Mouse (Mus musculus) forebrain, embryonic 16.5 days (tissue): ENCODE measurements at regions not wholly inside any gene's neighbourhood (a gene's known extent, or its start where the extent isn't known, plus 50 kb on each side); places are given as distances from the start of the nearest gene placed in this dataset.

Experiments used
- ATAC-seq: fragments of 200-750 bp; cut with Nextera tagmentation; 2 replicates; pipeline ENCODE4 v1.8.0; 2017; ENCODE audit warnings: mild to moderate bottlenecking, moderate library complexity
- H3K27ac ChIP-seq: fragments of 300-500 bp; sonication (generic); 2 replicates; pipeline ENCODE4 v1.5.1; 2014; ENCODE audit warnings: low read length, control low read depth
- H3K27me3 ChIP-seq: fragments of 300-500 bp; sonication (generic); replicated peaks from 2 replicates; pipeline ENCODE4 v1.6.1; 2014; ENCODE audit warnings: low read length; ENCODE audit not compliant: control insufficient read depth, insufficient read depth
- H3K36me3 ChIP-seq: fragments of 300-500 bp; sonication (generic); 2 replicates; pipeline ENCODE4 v1.6.1; 2014; ENCODE audit not compliant: control insufficient read depth, insufficient read depth
- H3K4me1 ChIP-seq: fragments of 300-500 bp; sonication (generic); replicated peaks from 2 replicates; pipeline ENCODE4 v1.6.1; 2014; ENCODE audit warnings: low read length; ENCODE audit not compliant: control insufficient read depth, insufficient read depth
- H3K4me2 ChIP-seq: fragments of 300-500 bp; sonication (generic); 2 replicates; pipeline ENCODE4 v1.6.1; 2014; ENCODE audit warnings: mild to moderate bottlenecking, low read length, control low read depth
- H3K4me3 ChIP-seq: fragments of 300-500 bp; sonication (generic); replicated peaks from 2 replicates; pipeline ENCODE4 v1.5.1; 2014; ENCODE audit warnings: mild to moderate bottlenecking, low read length, control low read depth
- H3K9ac ChIP-seq: fragments of 300-500 bp; sonication (generic); replicated peaks from 2 replicates; pipeline ENCODE4 v1.6.1; 2014; ENCODE audit warnings: low read depth, low read length, control low read depth
- H3K9me3 ChIP-seq: fragments of 300-500 bp; sonication (generic); 2 replicates; pipeline ENCODE4 v1.6.1; 2016; ENCODE audit warnings: low read length; ENCODE audit not compliant: control insufficient read depth
- WGBS: fragments of 180-500 bp; shearing (Covaris S2); extraction: QIAGEN DNeasy Blood & Tissue Kit; methylation state at CpG from one replicate; pipeline ENCODE4 v1.1.7; 2014; 5-methylcytosine and 5-hydroxymethylcytosine counted together

GRCm38 (mm10) chr6:106985132-106985801 is 185.4 kb upstream of the Crbn start:
- H3K27ac ChIP-seq: no peak overlapping the region
- H3K4me3 ChIP-seq: no peak overlapping the region
- H3K27me3 ChIP-seq: no peaks in the 10 kb centered on the region
- no peaks in the 10 kb centered on the region for H3K9me3 ChIP-seq
- H3K9ac ChIP-seq: no peak overlapping the region
- 80% methylated on average over 4 of the region's 4 CpGs for WGBS
- H3K4me2 ChIP-seq: no peak overlapping the region
- H3K4me1 ChIP-seq: no peaks in the 10 kb centered on the region
- H3K36me3 ChIP-seq: no peaks in the 10 kb centered on the region
- no peak for ATAC-seq

GRCm38 (mm10) chr6:106991586-106991985 is 191.7 kb upstream of the Crbn start:
- Histone ChIP-seq H3K4me3 (no peak overlapping the region), H3K27me3 (no peaks in the 10 kb centered on the region), H3K9me3 (no peaks in the 10 kb centered on the region), H3K4me1 (no peaks in the 10 kb centered on the region), H3K27ac (no peak overlapping the region), H3K36me3 (no peaks in the 10 kb centered on the region), H3K4me2 (no peak overlapping the region), H3K9ac (no peak overlapping the region)
- WGBS: 81% methylated on average over 1 of the region's 1 CpGs
- ATAC-seq: no peak

- 92% methylated on average over 4 of the region's 4 CpGs for WGBS
- ATAC-seq: no peak
Observed at GRCm38 (mm10) chr6:107004406-107005120, 204.7 kb upstream of the Crbn start.

GRCm38 (mm10) chr6:107010785-107011184 is 210.9 kb upstream of the Crbn start:
- Histone ChIP-seq H3K4me3 (no peak overlapping the region), H3K4me1 (peaks cover 7% of the 10 kb centered on the region), H3K36me3 (no peaks in the 10 kb centered on the region), H3K9me3 (no peaks in the 10 kb centered on the region), H3K9ac (no peak overlapping the region), H3K4me2 (no peak overlapping the region), H3K27ac (no peak overlapping the region), H3K27me3 (no peaks in the 10 kb centered on the region)
- WGBS: 58% methylated on average over 4 of the region's 4 CpGs
- no peak for ATAC-seq

More at GRCm38 (mm10) chr6:107004406-107005120, 204.7 kb upstream of the Crbn start:
- Histone ChIP-seq H3K4me3 (no peak overlapping the region), H3K36me3 (no peaks in the 10 kb centered on the region), H3K9me3 (no peaks in the 10 kb centered on the region), H3K9ac (no peak overlapping the region), H3K27me3 (no peaks in the 10 kb centered on the region), H3K4me2 (no peak overlapping the region), H3K4me1 (no peaks in the 10 kb centered on the region), H3K27ac (no peak overlapping the region)

GRCm38 (mm10) chr6:107012938-107013511 is 213.1 kb upstream of the Crbn start:
- H3K4me2 ChIP-seq: peak overlapping the region; percentile 36
- H3K4me1 ChIP-seq: peaks cover 7% of the 10 kb centered on the region
- H3K4me3 ChIP-seq: no peak overlapping the region
- no peak overlapping the region; the same call in 1 of the 2 replicates for H3K9ac ChIP-seq
- ATAC-seq: peak; percentile 64; the same call in 1 of the 2 replicates
- 5% methylated on average over 9 of the region's 9 CpGs for WGBS
- no peak overlapping the region for H3K27ac ChIP-seq
- H3K9me3 ChIP-seq: no peaks in the 10 kb centered on the region
- no peaks in the 10 kb centered on the region for H3K36me3 ChIP-seq
- H3K27me3 ChIP-seq: no peaks in the 10 kb centered on the region

GRCm38 (mm10) chr6:107019126-107019525 is 219.2 kb upstream of the Crbn start:
- no peaks in the 10 kb centered on the region for H3K4me1 ChIP-seq
- ATAC-seq: no peak
- 87% methylated on average over 3 of the region's 3 CpGs for WGBS

GRCm38 (mm10) chr6:107045177-107045576 is 245.3 kb upstream of the Crbn start:
- Histone ChIP-seq H3K9ac (no peak overlapping the region), H3K36me3 (no peaks in the 10 kb centered on the region), H3K4me3 (no peak overlapping the region), H3K4me2 (no peak overlapping the region), H3K4me1 (no peaks in the 10 kb centered on the region), H3K27me3 (no peaks in the 10 kb centered on the region), H3K27ac (no peak overlapping the region), H3K9me3 (no peaks in the 10 kb centered on the region)
- no peak for ATAC-seq
- WGBS: 80% methylated on average over 3 of the region's 3 CpGs

More at GRCm38 (mm10) chr6:107019126-107019525, 219.2 kb upstream of the Crbn start:
- no peaks in the 10 kb centered on the region for H3K36me3 ChIP-seq
- H3K27ac ChIP-seq: no peak overlapping the region
- H3K4me2 ChIP-seq: no peak overlapping the region
- no peak overlapping the region for H3K9ac ChIP-seq
- H3K4me3 ChIP-seq: no peak overlapping the region
- H3K9me3 ChIP-seq: no peaks in the 10 kb centered on the region
- no peaks in the 10 kb centered on the region for H3K27me3 ChIP-seq

GRCm38 (mm10) chr6:107051604-107052003 is 251.7 kb upstream of the Crbn start:
- 86% methylated on average over 1 of the region's 1 CpGs for WGBS
- Histone ChIP-seq H3K27me3 (no peaks in the 10 kb centered on the region), H3K4me1 (no peaks in the 10 kb centered on the region), H3K4me3 (no peak overlapping the region), H3K9ac (no peak overlapping the region), H3K9me3 (no peaks in the 10 kb centered on the region), H3K36me3 (no peaks in the 10 kb centered on the region), H3K27ac (no peak overlapping the region), H3K4me2 (no peak overlapping the region)
- no peak for ATAC-seq

GRCm38 (mm10) chr6:107052180-107052579 is 252.3 kb upstream of the Crbn start:
- H3K4me2 ChIP-seq: no peak overlapping the region
- WGBS: 40% methylated on average over 1 of the region's 1 CpGs
- no peak overlapping the region for H3K27ac ChIP-seq
- no peaks in the 10 kb centered on the region for H3K4me1 ChIP-seq
- ATAC-seq: no peak
- no peaks in the 10 kb centered on the region for H3K36me3 ChIP-seq
- H3K27me3 ChIP-seq: no peaks in the 10 kb centered on the region
- no peak overlapping the region for H3K9ac ChIP-seq
- H3K9me3 ChIP-seq: no peaks in the 10 kb centered on the region
- no peak overlapping the region for H3K4me3 ChIP-seq
